Mouse (Mus musculus) midbrain, postnatal 0 days (tissue): ENCODE data around the gene Tbc1d25. TPM values are rescaled to one million over a fixed set of nuclear protein-coding genes. Genes with fewer than 3 reads are reported as not detected.

ENCODE experiments used
- ATAC-seq: fragments of 200-750 bp; cut with Nextera tagmentation; 2 replicates; pipeline ENCODE4 v1.8.0; 2017; ENCODE audit warnings: moderate number of reproducible peaks, mild to moderate bottlenecking, moderate TSS enrichment, moderate library complexity; ENCODE audit not compliant: low FRiP score
- DNase-seq: peaks from one replicate; pipeline ENCODE4 v3.0.0-alpha.2; 2015; ENCODE audit warnings: low spot score
- H3K27ac ChIP-seq: fragments of 300-500 bp; sonication (generic); 2 replicates; pipeline ENCODE4 v1.5.1; 2014; ENCODE audit warnings: low read depth, mild to moderate bottlenecking, low read length, mixed read lengths
- H3K27me3 ChIP-seq: fragments of 300-500 bp; sonication (generic); 2 replicates; pipeline ENCODE4 v1.6.1; 2014; ENCODE audit warnings: low read length, control low read depth, mixed read lengths; ENCODE audit not compliant: insufficient read depth
- H3K36me3 ChIP-seq: fragments of 300-500 bp; sonication (generic); 2 replicates; pipeline ENCODE4 v1.6.1; 2014; ENCODE audit warnings: low read length, control low read depth, mixed read lengths; ENCODE audit not compliant: insufficient read depth
- H3K4me1 ChIP-seq: fragments of 300-500 bp; sonication (generic); 2 replicates; pipeline ENCODE4 v1.6.1; 2014; ENCODE audit warnings: mild to moderate bottlenecking, control low read depth, antibody characterized with exemption, low read length, mixed read lengths; ENCODE audit not compliant: insufficient read depth
- H3K4me2 ChIP-seq: fragments of 300-500 bp; sonication (generic); 2 replicates; pipeline ENCODE4 v1.6.1; 2014; ENCODE audit warnings: low read depth, mild to moderate bottlenecking, low read length, mixed read lengths; ENCODE audit not compliant: poor library complexity, severe bottlenecking
- H3K4me3 ChIP-seq: fragments of 300-500 bp; sonication (generic); 2 replicates; pipeline ENCODE4 v1.5.1; 2014; ENCODE audit warnings: low read depth, mild to moderate bottlenecking, low read length, moderate library complexity
- H3K9ac ChIP-seq: fragments of 300-500 bp; sonication (generic); replicated peaks from 2 replicates; pipeline ENCODE4 v1.6.1; 2014; ENCODE audit warnings: mild to moderate bottlenecking, low read length, moderate library complexity, mixed read lengths; ENCODE audit not compliant: poor library complexity, severe bottlenecking
- H3K9me3 ChIP-seq: fragments of 300-500 bp; sonication (generic); 2 replicates; pipeline ENCODE4 v1.6.1; 2016; ENCODE audit warnings: low read length, control low read depth
- CTCF ChIP-seq: IDR thresholded peaks from 2 replicates; pipeline ENCODE4 v1.5.1; 2016; ENCODE audit warnings: antibody characterized with exemption, mild to moderate bottlenecking
- WGBS: fragments of 180-500 bp; shearing (Covaris S2); extraction: QIAGEN DNeasy Blood & Tissue Kit; methylation state at CpG from one replicate; pipeline ENCODE4 v1.1.7; 2014; 5-methylcytosine and 5-hydroxymethylcytosine counted together
- polyA plus RNA-seq: library from polyadenylated mRNA; unstranded; fragments of >200 nt; fragmentation: Nextera tagmentation; extraction: Ambion mirVana; gene quantifications from 2 replicates; pipeline ENCODE4 v1.2.1, GENCODE M21; 2015
- total RNA-seq: library from RNA; depleted of rRNA; stranded (reverse); fragments of >200 nt; gene quantifications from 2 replicates; pipeline ENCODE4 v1.2.3, GENCODE M21; 2014

The Tbc1d25 gene
- total and polyA plus RNA-seq, 2 experiments from 2014 or later = 17.6 to 24.7 TPM

- Histone ChIP-seq H3K36me3 (0 out of 2 replicates have a peak, but pooled peaks cover 6% of the 10 kb centered on the region), H3K4me1 (peaks cover 4% of the 10 kb centered on the region; the same call in 1 of the 2 replicates), H3K9ac (no peak overlapping the region), H3K4me2 (no peak overlapping the region), H3K9me3 (no peaks in the 10 kb centered on the region), H3K4me3 (no peak overlapping the region), H3K27me3 (no peaks in the 10 kb centered on the region), H3K27ac (no peak overlapping the region)
- TF ChIP-seq CTCF = no peak
- 93% methylated on average over 2 of the region's 2 CpGs for WGBS
- ATAC-seq (no peak), DNase-seq (no peak)
These were observed 35.5 kb downstream of the Tbc1d25 start for GRCm38 (mm10) chrX:8140446-8140845.

GRCm38 (mm10) chrX:8139480-8139879 lies 36.5 kb downstream of the Tbc1d25 start:
- Histone ChIP-seq H3K4me3 (no peak overlapping the region), H3K27me3 (no peaks in the 10 kb centered on the region), H3K9ac (no peak overlapping the region), H3K4me2 (no peak overlapping the region), H3K9me3 (no peaks in the 10 kb centered on the region), H3K27ac (no peak overlapping the region), H3K36me3 (0 out of 2 replicates have a peak, but pooled peaks cover 6% of the 10 kb centered on the region), H3K4me1 (peaks cover 4% of the 10 kb centered on the region; the same call in 1 of the 2 replicates)
- ATAC-seq (no peak), DNase-seq (no peak)
- TF ChIP-seq CTCF = peak; percentile 27; the same call in 1 of the 2 replicates
- 57% methylated on average over 1 of the region's 1 CpGs for WGBS

DNA sequence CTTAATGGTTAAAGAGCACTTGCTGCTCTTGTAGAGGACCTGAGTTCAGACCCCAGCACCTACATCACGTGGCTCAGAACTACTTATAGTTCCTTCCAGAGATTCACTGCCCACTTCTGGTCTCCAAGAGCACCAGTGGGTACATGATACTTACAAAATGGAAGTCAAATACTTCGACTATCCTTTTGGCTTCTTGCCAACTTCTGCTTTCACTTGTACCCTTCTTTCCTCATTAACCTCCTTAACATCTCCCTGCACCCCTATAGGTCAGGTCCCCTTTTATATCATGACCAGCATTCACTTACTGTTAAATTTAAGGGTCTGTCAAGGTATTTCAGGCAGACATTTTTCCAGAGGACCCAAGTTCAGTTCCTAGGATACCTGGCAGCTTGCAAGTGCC lies 40.1 kb downstream of the Tbc1d25 start:
- Histone ChIP-seq H3K27ac (no peak overlapping the region), H3K36me3 (0 out of 2 replicates have a peak, but pooled peaks cover under 1% of the 10 kb centered on the region), H3K4me2 (no peak overlapping the region), H3K4me1 (no peaks in the 10 kb centered on the region; the same call in 1 of the 2 replicates), H3K9ac (no peak overlapping the region), H3K27me3 (no peaks in the 10 kb centered on the region), H3K9me3 (no peaks in the 10 kb centered on the region), H3K4me3 (no peak overlapping the region)
- WGBS = 42% methylated on average over 2 of the region's 2 CpGs
- ATAC-seq (no peak), DNase-seq (no peak)
- TF ChIP-seq CTCF = no peak

DNA sequence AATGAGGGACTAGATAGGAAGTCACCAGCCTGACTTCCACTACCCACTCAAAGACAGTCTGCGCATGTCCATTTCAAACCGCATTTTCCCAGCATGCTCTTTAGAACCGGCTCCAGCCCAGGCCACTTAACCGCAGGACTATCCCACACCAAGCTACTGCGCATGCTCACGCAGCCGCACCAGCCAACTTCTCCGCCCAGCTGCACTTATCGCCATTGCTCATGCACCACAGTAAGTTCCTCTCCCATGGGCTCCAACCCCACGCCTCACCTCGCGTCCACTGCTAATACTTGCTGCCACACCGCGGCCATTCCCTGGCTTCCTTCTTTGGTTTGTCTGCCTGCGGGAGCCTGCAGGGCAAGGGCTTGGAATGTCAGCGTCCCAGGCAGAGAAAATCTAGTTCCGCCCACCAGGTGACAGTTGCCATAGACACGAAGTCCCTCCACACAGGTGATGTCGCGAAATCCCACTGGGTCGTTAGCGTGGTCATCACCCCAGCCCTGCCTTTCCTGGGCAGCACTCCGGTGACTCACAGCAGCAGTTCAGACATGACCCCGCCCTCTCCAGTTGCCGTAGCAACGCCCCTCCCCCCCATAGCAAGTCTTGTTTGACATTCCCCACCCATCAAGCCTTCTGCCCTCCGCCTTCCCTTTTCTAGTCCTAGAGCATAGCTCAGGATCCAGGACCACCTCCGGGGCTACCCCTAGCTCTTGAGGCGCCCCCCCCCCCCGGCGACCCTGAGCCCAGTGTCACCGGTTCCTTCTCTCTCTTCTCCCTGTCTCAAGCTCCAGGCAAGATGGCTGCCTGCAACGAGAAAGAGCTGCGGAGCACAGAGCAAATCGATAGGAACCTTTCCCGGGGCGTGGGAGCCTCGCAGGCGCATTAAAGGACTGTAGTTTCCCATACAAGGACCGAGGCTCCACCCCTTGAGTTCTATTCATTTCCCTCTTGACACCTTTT lies 43.7 kb downstream of the Tbc1d25 start, which contains the start of gene Wdr13:
Wdr13 (minus strand) TSS at position 876 of the 960 bp plus-strand sequence.
- H3K4me3 ChIP-seq = peak within 1 kb of the TSS; percentile 45
- H3K9me3 ChIP-seq = no peaks in the 10 kb centered on the region
- 0 out of 2 replicates have a peak, but pooled peaks cover 8% of the 10 kb centered on the region for H3K36me3 ChIP-seq
- no peaks in the 10 kb centered on the region for H3K27me3 ChIP-seq
- H3K4me2 ChIP-seq = peak within 1 kb of the TSS; percentile 41
- DNase-seq (peak; percentile 93), ATAC-seq (peak; percentile 90)
- WGBS = 21% methylated on average over 39 of the region's 40 CpGs
- peak within 1 kb of the TSS; percentile 93 for H3K27ac ChIP-seq
- peak within 1 kb of the TSS; percentile 63 for H3K9ac ChIP-seq
- no peaks in the 10 kb centered on the region; the same call in 1 of the 2 replicates for H3K4me1 ChIP-seq
- TF ChIP-seq CTCF = peak; percentile 21

- DNase-seq (no peak), ATAC-seq (no peak)
- Histone ChIP-seq H3K27me3 (no peaks in the 10 kb centered on the region), H3K36me3 (0 out of 2 replicates have a peak, but pooled peaks cover 10% of the 10 kb centered on the region), H3K4me2 (peak overlapping the region; percentile 41), H3K4me3 (peak overlapping the region; percentile 45; the same call in 1 of the 2 replicates), H3K9ac (no peak overlapping the region), H3K9me3 (no peaks in the 10 kb centered on the region), H3K4me1 (no peaks in the 10 kb centered on the region; the same call in 1 of the 2 replicates), H3K27ac (0 out of 2 replicates have a peak overlapping the region, but pooled peaks have one; percentile 93)
- 89% methylated on average over 17 of the region's 17 CpGs for WGBS
- no peak for TF ChIP-seq CTCF
These were observed 44.6 kb downstream of the Tbc1d25 start for GRCm38 (mm10) chrX:8131393-8131792.
